Mouse (Mus musculus): ENCODE results near the gene Rabep2. TPM values are rescaled to one million over a fixed set of nuclear protein-coding genes. Genes with fewer than 3 reads are reported as not detected.

The Rabep2 gene
- total and polyA plus RNA-seq, 3 experiments, result 33.7 to 38.5 (median 35.7) TPM

DNA sequence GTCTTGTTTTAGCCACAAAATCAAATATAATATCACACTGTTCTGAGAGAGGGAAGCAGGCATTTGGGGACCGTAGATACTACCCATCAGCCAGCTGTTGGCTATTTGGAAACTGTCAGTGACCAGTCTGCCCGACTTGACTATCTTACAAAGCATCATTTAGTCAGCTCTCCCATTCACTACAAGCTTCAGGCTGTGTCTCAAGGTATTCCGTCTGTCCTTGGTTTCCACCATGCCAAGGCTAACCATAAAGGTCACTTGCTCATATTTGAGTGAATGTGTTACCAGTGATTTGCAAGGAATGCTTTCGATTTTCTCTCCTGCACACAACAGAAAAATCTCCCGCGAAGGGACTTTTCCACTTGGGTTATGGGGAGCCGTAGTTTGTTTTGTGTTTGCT, 6.2 kb downstream of the Rabep2 start:
- H3K79me2 ChIP-seq (replicated peaks; ENCODE audit: control insufficient read depth, extremely low read depth, insufficient read depth, poor library complexity, severe bottlenecking), result peaks cover 7% of the 10 kb centered on the region; the same call in 1 of the 2 replicates
- peaks cover 5 to 28% of the 10 kb centered on the region in 2 experiments for H3K4me1 ChIP-seq (ENCODE audit: control insufficient read depth in 1 of 2, insufficient read depth in 2 of 2)
- no peak overlapping the region for H3K4me2 ChIP-seq (ENCODE audit: insufficient read depth, low read depth, poor library complexity, severe bottlenecking)
- TF ChIP-seq MEF2A (IDR thresholded peaks at IDR 0.05; ENCODE audit: borderline replicate concordance, low read depth, low read length), result no peak
- TF ChIP-seq IRF4 (IDR thresholded peaks at IDR 0.05; ENCODE audit: low read depth, low read length), result no peak
- TF ChIP-seq ZMIZ1 (IDR thresholded peaks at IDR 0.05; ENCODE audit: low read depth, low read length), result no peak
- TF ChIP-seq SMC3 (IDR thresholded peaks at IDR 0.05; ENCODE audit: low read depth, low read length), result no peak
- no peak for TF ChIP-seq USF2 (conservative IDR thresholded peaks at IDR 0.05; ENCODE audit: low read depth, low read length)
- no peak for TF ChIP-seq MAFK (IDR thresholded peaks at IDR 0.05; ENCODE audit: insufficient replicate concordance, low read length)
- TF ChIP-seq HCFC1 (IDR thresholded peaks at IDR 0.05; ENCODE audit: low read depth, low read length), result no peak
- TF ChIP-seq ZNF384 (IDR thresholded peaks at IDR 0.05; ENCODE audit: low read depth, low read length), result no peak
- no peak for TF ChIP-seq SIN3A (IDR thresholded peaks at IDR 0.05; ENCODE audit: low read length)
- no peak overlapping the region for H3K9ac ChIP-seq (ENCODE audit: insufficient read depth, low read depth)
- H3K9me3 ChIP-seq (replicated peaks; ENCODE audit: low read length), result no peaks in the 10 kb centered on the region
- peaks cover 61 to 95% of the 10 kb centered on the region in 2 experiments for H3K36me3 ChIP-seq (replicated peaks in 1 of 2; ENCODE audit: control insufficient read depth in 1 of 2, insufficient read depth in 1 of 2, low read length in 1 of 2)
- in situ Hi-C loops (cut with MboI; ENCODE audit: low pct_ligation_motif_present, low pct_unique_long_range_greater_than_20kb, low sequenced_read_pairs) (loop anchor here (5.0 kb wide), 1 partner anchor 37 kb away; the partner anchor contains the start of gene Nfatc2ip), dilution Hi-C loops (cut with MboI; ENCODE audit: extremely low pct_ligation_motif_present, extremely low pct_unique_long_range_greater_than_20kb, low sequenced_read_pairs) (no loop called here)
- no peaks in the 10 kb centered on the region for H3K27me3 ChIP-seq (replicated peaks)
- no peak for DNase-seq (ENCODE audit: extremely low read depth)
- no peak overlapping the region for H3K27ac ChIP-seq (ENCODE audit: insufficient read depth, low read depth)
- H3K4me3 ChIP-seq (replicated peaks in 1 of 3; ENCODE audit: low read depth in 2 of 3, low read length in 2 of 3, poor library complexity in 1 of 3), result no peak overlapping the region

DNA sequence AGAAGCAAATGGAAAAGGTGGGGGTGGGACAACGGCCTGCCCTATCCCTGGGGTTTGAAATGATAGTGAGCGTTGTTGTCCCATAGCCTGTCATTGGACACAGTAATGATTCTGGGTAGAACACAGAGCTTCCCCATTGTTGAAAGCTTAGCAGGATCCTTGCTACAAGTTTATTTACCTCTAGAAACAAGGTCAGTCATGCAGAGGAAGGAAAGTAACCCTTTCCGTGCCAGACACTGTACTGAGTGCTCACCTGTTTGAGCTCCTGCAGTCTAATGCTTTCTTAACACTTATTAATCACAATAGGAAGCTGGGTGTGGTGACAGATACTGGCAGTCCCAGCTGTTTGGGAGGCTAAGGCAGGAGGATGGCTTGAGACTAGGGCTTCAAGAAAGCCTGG, 7.2 kb downstream of the Rabep2 start:
- Histone ChIP-seq H3K4me3 (replicated peaks in 1 of 3; ENCODE audit: low read depth in 2 of 3, low read length in 2 of 3, poor library complexity in 1 of 3) (no peak overlapping the region), H3K79me2 (replicated peaks; ENCODE audit: control insufficient read depth, extremely low read depth, insufficient read depth, poor library complexity, severe bottlenecking) (0 out of 2 replicates have a peak, but pooled peaks cover 3% of the 10 kb centered on the region), H3K4me1 (ENCODE audit: control insufficient read depth in 1 of 2, insufficient read depth in 2 of 2) (peaks cover 0 to 21% of the 10 kb centered on the region in 2 experiments; a peak in 2 of 4 replicates), H3K36me3 (replicated peaks in 1 of 2; ENCODE audit: control insufficient read depth in 1 of 2, insufficient read depth in 1 of 2, low read length in 1 of 2) (peaks cover 60 to 94% of the 10 kb centered on the region in 2 experiments), H3K9ac (ENCODE audit: insufficient read depth, low read depth) (no peak overlapping the region), H3K27me3 (replicated peaks) (no peaks in the 10 kb centered on the region), H3K27ac (ENCODE audit: insufficient read depth, low read depth) (no peak overlapping the region), H3K4me2 (ENCODE audit: insufficient read depth, low read depth, poor library complexity, severe bottlenecking) (no peak overlapping the region), H3K9me3 (replicated peaks; ENCODE audit: low read length) (no peaks in the 10 kb centered on the region)
- dilution Hi-C loops (cut with MboI; ENCODE audit: extremely low pct_ligation_motif_present, extremely low pct_unique_long_range_greater_than_20kb, low sequenced_read_pairs) (no loop called here), in situ Hi-C loops (cut with MboI; ENCODE audit: low pct_ligation_motif_present, low pct_unique_long_range_greater_than_20kb, low sequenced_read_pairs) (loop anchor here (5.0 kb wide), 1 partner anchor 38 kb away; the partner anchor contains the start of gene Nfatc2ip)
- TF ChIP-seq HCFC1 (IDR thresholded peaks at IDR 0.05; ENCODE audit: low read depth, low read length) (no peak), RAD21 (IDR thresholded peaks at IDR 0.05; ENCODE audit: low read depth, low read length) (no peak), MEF2A (IDR thresholded peaks at IDR 0.05; ENCODE audit: borderline replicate concordance, low read depth, low read length) (no peak), CHD2 (IDR thresholded peaks at IDR 0.05; ENCODE audit: low read length) (no peak), E2F4 (IDR thresholded peaks at IDR 0.05; ENCODE audit: insufficient replicate concordance, low read depth, low read length) (no peak), MAZ (IDR thresholded peaks at IDR 0.05; ENCODE audit: low read depth, low read length) (no peak), JUND (conservative IDR thresholded peaks at IDR 0.05; ENCODE audit: low read depth, low read length) (no peak), TBP (conservative IDR thresholded peaks at IDR 0.05; ENCODE audit: low read depth, low read length) (no peak), NELFE (IDR thresholded peaks at IDR 0.05; ENCODE audit: low read depth, low read length) (no peak), ZKSCAN1 (IDR thresholded peaks at IDR 0.05; ENCODE audit: borderline replicate concordance, low read depth, low read length) (no peak), BHLHE40 (IDR thresholded peaks at IDR 0.05; ENCODE audit: low read depth, low read length) (no peak), JUN (IDR thresholded peaks at IDR 0.05; ENCODE audit: insufficient read depth, low read depth, low read length) (no peak)
- no peak for DNase-seq (ENCODE audit: extremely low read depth)

All from CH12.LX (cell line).